Mouse (Mus musculus): ENCODE measurements around the gene Rbm39. TPM values are rescaled to one million over a fixed set of nuclear protein-coding genes. Genes with fewer than 3 reads are reported as not detected.
"Not testable (repeated sequence)": the region's sequence is repeated elsewhere in the genome, so short reads cannot be mapped to it uniquely, and the experiment has no call there.

Gene Rbm39
- polyA plus RNA-seq, 1 experiment from 2014 or later = 375 TPM

DNA sequence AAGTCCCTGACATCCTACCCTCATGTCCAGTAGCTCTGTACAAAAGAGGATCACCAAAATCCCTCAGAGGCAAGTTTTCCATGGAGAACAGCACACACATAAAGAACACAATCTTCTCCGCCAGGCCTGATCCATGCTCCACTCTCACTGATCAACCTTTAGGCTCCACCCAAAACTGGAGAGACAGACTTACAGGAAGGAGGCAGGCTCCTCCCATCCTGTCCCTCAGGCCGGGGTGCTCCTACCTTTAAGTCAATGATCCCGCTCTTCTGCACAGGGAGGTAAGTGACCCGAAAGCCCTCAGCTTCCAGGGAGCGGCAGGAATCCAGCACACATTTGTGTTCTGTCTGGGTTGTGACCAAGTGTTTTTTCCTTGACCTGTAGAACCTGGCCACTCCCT is 45.9 kb downstream of the Rbm39 start:
- Histone ChIP-seq H3K27ac (ENCODE audit: low read length) (no peak overlapping the region), H3K4me1 (ENCODE audit: control insufficient read depth, insufficient read depth, low read length) (no peaks in the 10 kb centered on the region), H3K27me3 (ENCODE audit: control insufficient read depth, insufficient read depth, low read length) (no peaks in the 10 kb centered on the region), H3K4me2 (ENCODE audit: low read depth, low read length) (no peak overlapping the region), H3K9me3 (replicated peaks; ENCODE audit: control insufficient read depth, low read length) (no peaks in the 10 kb centered on the region), H3K4me3 (ENCODE audit: low read length) (no peak overlapping the region), H3K9ac (ENCODE audit: low read length) (no peak overlapping the region), H3K36me3 (ENCODE audit: control insufficient read depth, insufficient read depth) (peaks cover 9% of the 10 kb centered on the region)
- no peak for ATAC-seq (replicated peaks; ENCODE audit: extremely low read depth, insufficient read depth, low FRiP score)
- 73% methylated on average over 5 of the region's 5 CpGs for WGBS

DNA sequence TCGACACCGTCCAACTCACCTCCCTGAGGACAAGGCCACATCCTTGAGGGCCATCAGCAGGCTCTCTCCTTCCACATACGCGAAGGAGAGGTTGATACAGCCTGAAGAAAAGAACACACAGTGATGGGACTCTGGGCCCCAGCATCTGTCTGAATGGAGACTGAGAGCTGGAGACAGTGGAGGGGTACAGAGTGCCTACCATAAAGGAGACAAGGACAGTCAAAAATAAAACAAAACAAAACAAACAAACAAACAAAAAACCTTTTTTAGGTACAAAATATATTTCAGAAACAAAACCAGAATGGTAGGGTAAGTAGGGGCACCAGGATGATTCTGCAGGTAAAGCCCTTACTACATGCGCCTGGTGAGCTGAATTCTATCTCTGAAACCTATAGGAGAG is 53.0 kb downstream of the Rbm39 start, which contains the start of gene Gm28036:
Gm28036 (minus strand) TSS at position 101 of the 400 bp plus-strand sequence.
- Histone ChIP-seq H3K9me3 (replicated peaks; ENCODE audit: control insufficient read depth, low read length) (no peaks in the 10 kb centered on the region), H3K9ac (ENCODE audit: low read length) (no peak within 1 kb of the TSS), H3K4me2 (ENCODE audit: low read depth, low read length) (no peak within 1 kb of the TSS), H3K27me3 (ENCODE audit: control insufficient read depth, insufficient read depth, low read length) (no peaks in the 10 kb centered on the region), H3K36me3 (ENCODE audit: control insufficient read depth, insufficient read depth) (peaks cover 16% of the 10 kb centered on the region), H3K27ac (ENCODE audit: low read length) (no peak within 1 kb of the TSS), H3K4me3 (ENCODE audit: low read length) (no peak within 1 kb of the TSS), H3K4me1 (ENCODE audit: control insufficient read depth, insufficient read depth, low read length) (no peaks in the 10 kb centered on the region)
- no peak for ATAC-seq (replicated peaks; ENCODE audit: extremely low read depth, insufficient read depth, low FRiP score)
- 92% methylated on average over 5 of the region's 5 CpGs for WGBS

DNA sequence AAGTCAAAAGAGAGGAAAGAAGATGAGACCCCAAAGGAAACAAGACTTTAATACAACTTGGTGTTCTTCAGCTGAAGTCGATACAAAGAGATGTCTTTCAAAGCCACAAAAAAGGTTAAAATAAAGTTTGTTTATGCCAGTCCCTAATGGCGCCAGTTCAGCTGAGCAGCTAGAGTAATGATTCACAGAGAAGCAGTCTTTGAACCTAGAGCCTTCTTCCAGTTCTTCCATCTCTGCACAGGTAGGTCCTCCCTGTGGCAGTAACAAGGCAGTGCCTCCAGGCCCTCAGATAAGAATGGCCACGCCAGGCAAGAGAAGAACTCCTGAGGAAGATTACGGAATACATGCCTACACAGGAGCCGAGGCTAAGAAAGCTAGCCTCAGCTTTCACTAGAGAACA is 56.3 kb downstream of the Rbm39 start:
- peaks cover 11% of the 10 kb centered on the region; the same call in 1 of the 2 replicates for H3K36me3 ChIP-seq (ENCODE audit: control insufficient read depth, insufficient read depth)
- no peak overlapping the region for H3K9ac ChIP-seq (ENCODE audit: low read length)
- no peak overlapping the region for H3K4me2 ChIP-seq (ENCODE audit: low read depth, low read length)
- H3K27me3 ChIP-seq (ENCODE audit: control insufficient read depth, insufficient read depth, low read length) = no peaks in the 10 kb centered on the region
- H3K4me1 ChIP-seq (ENCODE audit: control insufficient read depth, insufficient read depth, low read length) = no peaks in the 10 kb centered on the region
- H3K4me3 ChIP-seq (ENCODE audit: low read length) = no peak overlapping the region
- peaks cover 3% of the 10 kb centered on the region for H3K9me3 ChIP-seq (replicated peaks; ENCODE audit: control insufficient read depth, low read length)
- 86% methylated on average over 5 of the region's 5 CpGs for WGBS
- ATAC-seq (replicated peaks; ENCODE audit: extremely low read depth, insufficient read depth, low FRiP score) = no peak
- H3K27ac ChIP-seq (ENCODE audit: low read length) = no peak overlapping the region

DNA sequence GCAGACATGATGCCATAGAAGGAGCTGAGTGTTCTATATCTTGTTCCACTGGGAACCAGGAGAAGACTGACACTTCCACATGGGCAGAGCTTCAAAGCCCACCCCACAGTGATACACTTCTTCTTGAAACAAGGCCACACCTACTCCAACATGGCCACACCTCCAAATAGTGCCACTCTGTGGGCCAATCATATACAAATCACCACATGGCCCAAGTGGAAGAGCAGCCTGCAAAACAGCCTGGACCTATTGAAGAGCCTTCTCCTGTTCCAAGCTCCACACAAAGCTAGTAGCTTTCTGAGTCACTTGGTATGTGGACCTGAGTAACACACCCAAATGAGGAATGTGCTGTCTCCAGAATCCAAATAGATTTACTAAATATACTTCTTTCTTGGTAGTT is 60.5 kb downstream of the Rbm39 start:
- H3K9me3 ChIP-seq (replicated peaks; ENCODE audit: control insufficient read depth, low read length) = peaks cover 3% of the 10 kb centered on the region
- H3K27me3 ChIP-seq (ENCODE audit: control insufficient read depth, insufficient read depth, low read length) = no peaks in the 10 kb centered on the region
- no peak for ATAC-seq (replicated peaks; ENCODE audit: extremely low read depth, insufficient read depth, low FRiP score)
- H3K36me3 ChIP-seq (ENCODE audit: control insufficient read depth, insufficient read depth) = peaks cover 8% of the 10 kb centered on the region; the same call in 1 of the 2 replicates
- no peak overlapping the region for H3K27ac ChIP-seq (ENCODE audit: low read length)
- H3K4me3 ChIP-seq (ENCODE audit: low read length) = no peak overlapping the region
- H3K4me2 ChIP-seq (ENCODE audit: low read depth, low read length) = no peak overlapping the region
- H3K9ac ChIP-seq (ENCODE audit: low read length) = no peak overlapping the region
- H3K4me1 ChIP-seq (ENCODE audit: control insufficient read depth, insufficient read depth, low read length) = no peaks in the 10 kb centered on the region

DNA sequence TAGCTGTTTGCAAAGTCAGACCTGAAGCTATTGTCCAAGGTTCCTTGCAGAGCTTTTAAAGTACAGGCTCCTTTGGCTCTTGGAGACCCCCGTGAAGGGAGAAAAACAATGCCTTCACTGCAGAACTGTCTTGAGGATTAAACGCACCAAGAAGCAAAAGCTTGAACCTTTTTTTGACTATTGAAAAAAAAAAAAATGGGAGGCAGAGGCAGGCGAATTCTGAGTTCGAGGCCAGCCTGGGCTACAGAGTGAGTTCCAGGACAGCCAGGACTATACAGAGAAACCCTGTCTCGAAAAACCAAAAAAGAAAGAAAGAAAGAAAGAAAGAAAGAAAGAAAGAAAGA is 68.0 kb downstream of the Rbm39 start:
- H3K27ac ChIP-seq (ENCODE audit: low read length) = peak overlapping the region; percentile 93
- H3K9me3 ChIP-seq (replicated peaks; ENCODE audit: control insufficient read depth, low read length); H3K27me3 ChIP-seq (ENCODE audit: control insufficient read depth, insufficient read depth, low read length); H3K36me3 ChIP-seq (ENCODE audit: control insufficient read depth, insufficient read depth); ATAC-seq (replicated peaks; ENCODE audit: extremely low read depth, insufficient read depth, low FRiP score): not testable (repeated sequence)
- 25% methylated on average over 5 of the region's 5 CpGs for WGBS
- peak overlapping the region; percentile 96 for H3K4me3 ChIP-seq (ENCODE audit: low read length)
- H3K4me2 ChIP-seq (ENCODE audit: low read depth, low read length) = peak overlapping the region; percentile 64
- H3K9ac ChIP-seq (ENCODE audit: low read length) = peak overlapping the region; percentile 98
- H3K4me1 ChIP-seq (ENCODE audit: control insufficient read depth, insufficient read depth, low read length) = peaks cover 13% of the 10 kb centered on the region

DNA sequence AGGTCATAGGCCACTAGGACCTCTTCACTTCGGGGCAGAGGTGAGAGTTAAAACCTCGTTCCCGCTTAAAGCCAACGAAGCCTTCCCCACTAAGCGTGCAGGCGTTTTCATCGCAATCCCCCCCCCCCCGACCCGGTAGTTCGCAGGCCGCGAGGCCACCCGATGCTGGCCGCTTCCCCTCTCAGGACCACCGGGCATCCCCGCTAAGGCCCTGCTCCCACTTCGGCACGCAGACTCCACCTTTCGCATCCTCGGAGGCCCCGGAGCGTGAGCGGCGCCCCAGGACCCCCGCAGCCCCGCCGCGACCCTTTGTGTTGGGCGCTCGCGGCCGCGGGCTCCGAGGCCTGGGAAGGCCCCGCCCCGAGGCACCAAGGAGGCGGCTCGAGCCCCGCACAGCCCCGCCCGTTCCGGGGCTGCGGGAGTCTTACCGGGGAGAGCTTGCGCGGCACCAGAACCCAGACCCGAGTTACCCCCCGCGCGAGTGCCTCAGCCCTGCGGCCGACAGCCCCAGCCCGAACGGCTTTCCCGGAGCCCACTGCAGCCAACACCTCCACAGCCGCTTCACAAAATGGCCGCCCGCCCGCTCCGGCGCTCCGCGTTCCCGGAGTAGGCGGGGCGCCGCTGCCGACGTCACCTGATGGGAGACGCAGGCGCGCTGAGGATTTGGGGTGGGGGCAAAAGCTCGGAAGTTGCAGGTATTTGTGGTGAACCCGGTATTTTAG is 68.5 kb downstream of the Rbm39 start, which contains the start of the genes Cpne1 and Rbm12:
Cpne1 (minus strand) TSS at position 608 of the 722 bp plus-strand sequence.
Rbm12 (minus strand) TSS at position 621 of the 722 bp plus-strand sequence.
- peaks cover 13% of the 10 kb centered on the region for H3K4me1 ChIP-seq (ENCODE audit: control insufficient read depth, insufficient read depth, low read length)
- H3K27ac ChIP-seq (ENCODE audit: low read length) = peak within 1 kb of the TSS; percentile 93
- no peaks in the 10 kb centered on the region for H3K27me3 ChIP-seq (ENCODE audit: control insufficient read depth, insufficient read depth, low read length)
- peak within 1 kb of the TSS; percentile 71 for H3K4me2 ChIP-seq (ENCODE audit: low read depth, low read length)
- H3K9me3 ChIP-seq (replicated peaks; ENCODE audit: control insufficient read depth, low read length) = no peaks in the 10 kb centered on the region
- H3K4me3 ChIP-seq (ENCODE audit: low read length) = peak within 1 kb of the TSS; percentile 96
- H3K36me3 ChIP-seq (ENCODE audit: control insufficient read depth, insufficient read depth) = no peaks in the 10 kb centered on the region
- ATAC-seq (replicated peaks; ENCODE audit: extremely low read depth, insufficient read depth, low FRiP score) = peak; percentile 92
- peak within 1 kb of the TSS; percentile 98 for H3K9ac ChIP-seq (ENCODE audit: low read length)
- WGBS = under 1% methylated on average over 70 of the region's 74 CpGs

DNA sequence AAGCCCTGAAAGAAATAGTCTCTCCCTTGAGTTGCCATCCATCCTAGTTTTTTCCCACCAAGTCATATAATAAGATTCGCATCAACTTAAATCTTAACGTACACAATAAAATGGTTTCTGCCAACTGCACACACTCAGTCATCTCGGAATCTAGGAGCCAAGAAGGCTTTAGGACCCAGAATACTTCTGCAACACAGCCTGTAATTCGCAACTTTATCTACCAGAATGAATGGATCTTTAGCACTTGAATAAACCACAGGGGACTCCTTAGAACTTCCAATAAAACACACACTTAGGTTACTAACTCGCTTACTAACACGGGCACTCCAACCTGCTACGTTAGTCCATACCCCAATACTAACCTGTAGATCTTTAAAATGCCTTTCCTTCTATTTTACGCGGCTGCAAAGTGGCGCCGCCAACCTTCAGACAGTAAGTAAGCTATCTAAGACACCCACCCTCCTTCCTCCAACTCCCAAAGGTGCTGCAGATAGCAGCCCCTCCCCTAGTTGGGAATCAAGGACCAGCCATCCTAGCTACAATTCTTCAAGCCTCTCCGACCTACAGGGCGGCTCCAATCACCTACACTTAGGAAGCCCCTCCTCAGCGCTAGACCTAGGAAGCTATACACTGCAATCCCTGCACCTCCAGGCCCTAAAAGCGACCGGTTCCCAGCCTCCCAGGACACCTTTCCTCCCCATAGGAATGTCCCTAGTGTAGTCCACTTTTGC is 69.2 kb downstream of the Rbm39 start:
- Histone ChIP-seq H3K4me1 (ENCODE audit: control insufficient read depth, insufficient read depth, low read length) (peaks cover 13% of the 10 kb centered on the region), H3K36me3 (ENCODE audit: control insufficient read depth, insufficient read depth) (no peaks in the 10 kb centered on the region), H3K9ac (ENCODE audit: low read length) (peak overlapping the region; percentile 98), H3K4me2 (ENCODE audit: low read depth, low read length) (peak overlapping the region; percentile 71), H3K4me3 (ENCODE audit: low read length) (peak overlapping the region; percentile 96), H3K27ac (ENCODE audit: low read length) (peak overlapping the region; percentile 93), H3K27me3 (ENCODE audit: control insufficient read depth, insufficient read depth, low read length) (no peaks in the 10 kb centered on the region), H3K9me3 (replicated peaks; ENCODE audit: control insufficient read depth, low read length) (no peaks in the 10 kb centered on the region)
- WGBS = under 1% methylated on average over 16 of the region's 16 CpGs
- ATAC-seq (replicated peaks; ENCODE audit: extremely low read depth, insufficient read depth, low FRiP score) = peak; percentile 59

Data from heart, embryonic 16.5 days (tissue).